Mouse (Mus musculus): ENCODE data around the gene Wasf2. TPM values are rescaled to one million over a fixed set of nuclear protein-coding genes. Genes with fewer than 3 reads are reported as not detected.

The Wasf2 gene
- polyA plus RNA-seq, 1 experiment from 2014 or later, result 77.4 TPM

DNA sequence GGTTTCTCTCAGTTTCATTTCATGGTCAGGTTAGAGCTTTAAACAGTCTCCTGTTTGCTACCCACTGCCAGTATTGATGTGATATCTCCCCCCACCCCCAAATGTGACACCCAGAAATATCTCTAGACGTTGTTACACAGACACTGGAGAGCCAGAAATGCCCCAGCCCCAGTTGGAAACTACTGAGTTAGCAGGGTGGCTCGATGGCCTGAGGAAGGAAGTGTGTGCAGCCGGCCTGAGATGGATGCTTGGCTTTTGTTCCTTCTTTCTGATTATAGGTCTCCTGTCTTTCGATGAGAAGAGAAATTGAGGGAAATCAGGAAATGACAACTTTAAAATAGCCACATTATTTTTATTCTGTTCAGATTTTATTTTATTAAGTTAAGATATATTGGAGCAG, 8.7 kb downstream of the Wasf2 start:
- Histone ChIP-seq H3K27me3 (ENCODE audit: insufficient read depth, low read length) (no peaks in the 10 kb centered on the region), H3K4me2 (replicated peaks; ENCODE audit: low read depth, low read length) (no peak overlapping the region), H3K27ac (ENCODE audit: low read length) (no peak overlapping the region), H3K9ac (replicated peaks; ENCODE audit: low read length) (no peak overlapping the region), H3K4me1 (ENCODE audit: insufficient read depth, low read length) (0 out of 2 replicates have a peak, but pooled peaks cover 10% of the 10 kb centered on the region), H3K4me3 (ENCODE audit: low read length) (no peak overlapping the region), H3K36me3 (ENCODE audit: insufficient read depth, low read length) (peaks cover 14% of the 10 kb centered on the region; the same call in 1 of the 2 replicates), H3K9me3 (ENCODE audit: low read length) (no peaks in the 10 kb centered on the region)
- no peak for ATAC-seq (ENCODE audit: low FRiP score, low TSS enrichment)
- WGBS, result 71% methylated on average over 4 of the region's 4 CpGs

DNA sequence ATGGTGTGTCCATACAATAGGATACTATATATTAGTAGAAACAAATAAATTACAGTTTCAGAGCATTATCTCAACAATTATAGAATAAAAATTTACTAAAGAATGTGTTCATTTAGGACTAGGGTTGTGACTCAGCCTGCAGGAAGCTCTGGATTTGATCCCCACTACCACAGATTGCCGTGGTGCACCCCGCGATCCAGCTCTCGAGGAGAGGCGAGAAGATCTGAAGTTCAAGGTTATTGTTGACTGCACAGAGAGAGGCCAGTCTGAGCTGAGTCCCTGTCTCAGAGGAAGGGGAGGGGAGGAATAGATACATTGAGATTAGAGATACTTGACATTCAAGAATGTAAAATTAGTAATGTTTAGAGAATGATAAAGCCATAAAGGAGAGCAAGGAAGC, 24.7 kb downstream of the Wasf2 start:
- ATAC-seq (ENCODE audit: low FRiP score, low TSS enrichment), result no peak
- Histone ChIP-seq H3K4me3 (ENCODE audit: low read length) (no peak overlapping the region), H3K4me2 (replicated peaks; ENCODE audit: low read depth, low read length) (no peak overlapping the region), H3K27ac (ENCODE audit: low read length) (no peak overlapping the region), H3K9ac (replicated peaks; ENCODE audit: low read length) (no peak overlapping the region), H3K27me3 (ENCODE audit: insufficient read depth, low read length) (no peaks in the 10 kb centered on the region), H3K9me3 (ENCODE audit: low read length) (no peaks in the 10 kb centered on the region), H3K36me3 (ENCODE audit: insufficient read depth, low read length) (no peaks in the 10 kb centered on the region), H3K4me1 (ENCODE audit: insufficient read depth, low read length) (peaks cover 26% of the 10 kb centered on the region)
- 86% methylated on average over 5 of the region's 5 CpGs for WGBS

DNA sequence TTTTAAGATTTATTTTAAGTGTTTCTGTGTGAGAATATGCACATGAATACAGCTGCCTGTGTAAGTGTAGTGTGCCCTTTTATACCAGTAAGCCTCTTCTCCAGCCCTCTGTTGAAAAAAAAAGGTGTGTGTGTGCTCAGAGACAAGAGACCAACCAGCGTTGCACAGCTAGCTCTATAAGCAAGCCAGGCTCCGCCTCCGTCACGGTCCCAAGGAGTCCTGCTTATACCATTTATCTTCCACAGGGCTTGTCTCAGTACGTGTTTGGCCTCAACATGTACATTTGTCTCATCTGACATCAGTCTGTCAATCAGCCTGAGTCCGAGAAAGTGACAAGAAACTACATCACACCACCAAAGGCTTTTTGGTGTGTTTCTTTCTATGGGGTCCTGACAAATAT, 25.4 kb downstream of the Wasf2 start:
- WGBS, result 74% methylated on average over 6 of the region's 6 CpGs
- H3K4me3 ChIP-seq (ENCODE audit: low read length), result no peak overlapping the region
- H3K27ac ChIP-seq (ENCODE audit: low read length), result no peak overlapping the region
- ATAC-seq (ENCODE audit: low FRiP score, low TSS enrichment), result no peak
- H3K36me3 ChIP-seq (ENCODE audit: insufficient read depth, low read length), result no peaks in the 10 kb centered on the region
- H3K9ac ChIP-seq (replicated peaks; ENCODE audit: low read length), result no peak overlapping the region
- peaks cover 28% of the 10 kb centered on the region for H3K4me1 ChIP-seq (ENCODE audit: insufficient read depth, low read length)
- no peaks in the 10 kb centered on the region for H3K9me3 ChIP-seq (ENCODE audit: low read length)
- no peaks in the 10 kb centered on the region for H3K27me3 ChIP-seq (ENCODE audit: insufficient read depth, low read length)
- H3K4me2 ChIP-seq (replicated peaks; ENCODE audit: low read depth, low read length), result no peak overlapping the region

DNA sequence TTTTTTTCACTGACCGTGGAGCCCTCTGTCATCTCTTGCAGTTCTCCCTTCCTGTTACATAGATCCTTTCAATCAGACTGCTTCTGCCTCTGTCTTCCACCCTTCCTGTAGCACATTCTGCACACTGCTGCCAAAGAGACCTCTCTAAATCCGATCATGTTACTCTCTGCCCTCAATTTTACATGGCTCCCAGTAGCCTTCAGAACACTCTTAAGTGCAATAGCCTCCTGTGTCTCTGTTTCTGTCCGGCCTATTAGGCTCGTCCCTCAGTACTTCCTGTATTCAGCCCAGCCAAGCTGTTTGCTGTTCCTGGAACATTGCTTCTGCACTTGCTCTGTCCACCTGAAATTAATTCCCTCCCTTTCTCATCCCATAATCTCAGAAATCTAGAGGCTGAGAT, 26.1 kb downstream of the Wasf2 start:
- H3K4me3 ChIP-seq (ENCODE audit: low read length), result no peak overlapping the region
- H3K27ac ChIP-seq (ENCODE audit: low read length), result no peak overlapping the region
- H3K4me1 ChIP-seq (ENCODE audit: insufficient read depth, low read length), result peaks cover 32% of the 10 kb centered on the region
- H3K4me2 ChIP-seq (replicated peaks; ENCODE audit: low read depth, low read length), result no peak overlapping the region
- no peak overlapping the region for H3K9ac ChIP-seq (replicated peaks; ENCODE audit: low read length)
- no peaks in the 10 kb centered on the region for H3K36me3 ChIP-seq (ENCODE audit: insufficient read depth, low read length)
- H3K9me3 ChIP-seq (ENCODE audit: low read length), result no peaks in the 10 kb centered on the region
- no peak for ATAC-seq (ENCODE audit: low FRiP score, low TSS enrichment)
- 60% methylated on average over 4 of the region's 4 CpGs for WGBS
- H3K27me3 ChIP-seq (ENCODE audit: insufficient read depth, low read length), result no peaks in the 10 kb centered on the region

DNA sequence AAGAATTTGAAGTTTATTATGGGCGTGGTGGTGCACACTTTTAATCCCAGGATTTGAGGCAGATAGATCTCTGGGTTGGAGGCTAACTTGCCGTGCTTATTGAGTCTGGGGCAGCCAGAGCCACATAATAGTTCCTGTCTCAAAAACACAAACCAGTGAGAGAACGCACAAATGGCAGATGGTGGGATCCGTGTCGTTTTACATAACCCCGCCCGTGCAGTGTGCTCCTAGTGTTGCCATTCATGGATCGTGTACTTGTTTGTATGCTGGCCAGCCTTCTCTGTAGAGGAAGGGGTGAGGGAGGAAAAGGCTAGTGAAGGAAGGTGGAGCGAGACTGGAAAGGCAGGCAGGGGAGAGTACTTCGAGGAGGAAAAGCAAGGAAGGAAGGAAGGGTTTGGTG, 26.5 kb downstream of the Wasf2 start:
- H3K4me3 ChIP-seq (ENCODE audit: low read length), result no peak overlapping the region
- no peaks in the 10 kb centered on the region for H3K27me3 ChIP-seq (ENCODE audit: insufficient read depth, low read length)
- WGBS, result 68% methylated on average over 10 of the region's 10 CpGs
- no peak overlapping the region for H3K27ac ChIP-seq (ENCODE audit: low read length)
- H3K36me3 ChIP-seq (ENCODE audit: insufficient read depth, low read length), result no peaks in the 10 kb centered on the region
- H3K9me3 ChIP-seq (ENCODE audit: low read length), result no peaks in the 10 kb centered on the region
- no peak for ATAC-seq (ENCODE audit: low FRiP score, low TSS enrichment)
- H3K4me2 ChIP-seq (replicated peaks; ENCODE audit: low read depth, low read length), result no peak overlapping the region
- no peak overlapping the region for H3K9ac ChIP-seq (replicated peaks; ENCODE audit: low read length)
- H3K4me1 ChIP-seq (ENCODE audit: insufficient read depth, low read length), result peaks cover 32% of the 10 kb centered on the region

DNA sequence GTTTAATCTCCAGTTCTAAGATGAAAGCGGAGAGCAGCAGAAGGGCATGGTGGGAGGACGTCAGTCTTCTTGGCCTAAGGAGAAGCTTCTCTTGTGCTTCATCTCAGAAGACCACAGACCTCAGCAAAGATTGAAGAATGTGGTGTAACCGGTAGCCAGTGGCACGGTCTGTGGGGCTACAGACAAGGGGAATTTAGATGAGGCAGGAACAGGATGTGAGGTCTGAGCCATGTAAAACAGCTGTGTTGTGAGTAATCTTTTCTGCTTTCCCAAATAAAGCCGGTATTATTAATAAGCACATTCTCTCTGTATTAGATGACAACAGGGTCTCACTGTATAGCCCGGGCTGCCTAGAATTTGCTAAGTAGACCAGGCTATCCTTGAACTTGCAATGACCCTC, 28.8 kb downstream of the Wasf2 start:
- peak overlapping the region; percentile 68; the same call in 1 of the 2 replicates for H3K27ac ChIP-seq (ENCODE audit: low read length)
- no peaks in the 10 kb centered on the region for H3K9me3 ChIP-seq (ENCODE audit: low read length)
- no peak overlapping the region for H3K4me3 ChIP-seq (ENCODE audit: low read length)
- H3K9ac ChIP-seq (replicated peaks; ENCODE audit: low read length), result 0 out of 2 replicates have a peak overlapping the region, but pooled peaks have one; percentile 31
- ATAC-seq (ENCODE audit: low FRiP score, low TSS enrichment), result no peak
- no peaks in the 10 kb centered on the region for H3K36me3 ChIP-seq (ENCODE audit: insufficient read depth, low read length)
- H3K4me2 ChIP-seq (replicated peaks; ENCODE audit: low read depth, low read length), result no peak overlapping the region
- 69% methylated on average over 6 of the region's 6 CpGs for WGBS
- H3K27me3 ChIP-seq (ENCODE audit: insufficient read depth, low read length), result no peaks in the 10 kb centered on the region
- H3K4me1 ChIP-seq (ENCODE audit: insufficient read depth, low read length), result peaks cover 32% of the 10 kb centered on the region

DNA sequence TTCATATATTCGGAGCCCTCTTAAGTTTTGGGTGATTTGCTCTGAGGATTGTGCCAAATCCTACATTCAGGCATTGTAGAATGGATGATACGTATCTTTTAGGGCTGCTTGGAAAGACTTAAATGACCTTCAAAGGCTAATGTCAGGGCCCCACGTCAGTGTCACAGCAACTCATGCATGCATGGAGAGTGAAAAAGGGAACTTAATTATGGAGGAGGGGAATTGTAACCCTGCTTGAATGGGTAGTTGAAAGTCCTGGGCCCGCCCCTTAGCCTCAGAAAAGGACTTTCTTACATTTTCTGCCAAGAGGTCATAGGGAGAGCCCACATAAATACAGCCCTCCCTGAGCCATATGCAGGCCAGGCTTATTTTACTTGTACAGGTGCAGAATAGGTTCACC, 29.3 kb downstream of the Wasf2 start:
- Histone ChIP-seq H3K4me2 (replicated peaks; ENCODE audit: low read depth, low read length) (no peak overlapping the region), H3K4me1 (ENCODE audit: insufficient read depth, low read length) (peaks cover 32% of the 10 kb centered on the region), H3K4me3 (ENCODE audit: low read length) (no peak overlapping the region), H3K36me3 (ENCODE audit: insufficient read depth, low read length) (no peaks in the 10 kb centered on the region; the same call in 1 of the 2 replicates), H3K27ac (ENCODE audit: low read length) (no peak overlapping the region; the same call in 1 of the 2 replicates), H3K9ac (replicated peaks; ENCODE audit: low read length) (no peak overlapping the region), H3K27me3 (ENCODE audit: insufficient read depth, low read length) (no peaks in the 10 kb centered on the region), H3K9me3 (ENCODE audit: low read length) (no peaks in the 10 kb centered on the region)
- no peak for ATAC-seq (ENCODE audit: low FRiP score, low TSS enrichment)
- 59% methylated on average over 4 of the region's 4 CpGs for WGBS

DNA sequence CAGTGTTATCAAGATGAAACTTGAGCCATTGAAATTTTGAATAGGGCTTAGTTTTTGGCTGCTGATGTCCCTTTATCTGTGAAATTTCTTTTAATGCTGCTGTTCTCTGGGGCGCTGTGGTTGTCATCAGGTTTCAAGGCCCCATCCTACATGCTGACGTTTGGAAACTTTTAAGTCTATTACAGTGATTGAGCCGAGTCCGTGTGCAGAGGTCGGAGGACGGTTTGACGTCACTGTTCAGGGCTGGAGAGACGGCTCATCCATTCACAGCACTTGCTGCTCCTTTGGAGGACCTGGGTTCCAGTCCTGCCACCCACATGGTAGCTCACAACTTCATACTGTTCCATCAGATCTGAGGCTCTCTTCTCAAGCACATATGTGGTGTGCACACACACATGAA, 29.9 kb downstream of the Wasf2 start:
- Histone ChIP-seq H3K4me3 (ENCODE audit: low read length) (no peak overlapping the region), H3K36me3 (ENCODE audit: insufficient read depth, low read length) (peaks cover 2% of the 10 kb centered on the region; the same call in 1 of the 2 replicates), H3K27me3 (ENCODE audit: insufficient read depth, low read length) (no peaks in the 10 kb centered on the region), H3K4me1 (ENCODE audit: insufficient read depth, low read length) (peaks cover 32% of the 10 kb centered on the region), H3K4me2 (replicated peaks; ENCODE audit: low read depth, low read length) (no peak overlapping the region), H3K9me3 (ENCODE audit: low read length) (no peaks in the 10 kb centered on the region), H3K9ac (replicated peaks; ENCODE audit: low read length) (no peak overlapping the region), H3K27ac (ENCODE audit: low read length) (no peak overlapping the region)
- ATAC-seq (ENCODE audit: low FRiP score, low TSS enrichment), result no peak
- 85% methylated on average over 8 of the region's 8 CpGs for WGBS

DNA sequence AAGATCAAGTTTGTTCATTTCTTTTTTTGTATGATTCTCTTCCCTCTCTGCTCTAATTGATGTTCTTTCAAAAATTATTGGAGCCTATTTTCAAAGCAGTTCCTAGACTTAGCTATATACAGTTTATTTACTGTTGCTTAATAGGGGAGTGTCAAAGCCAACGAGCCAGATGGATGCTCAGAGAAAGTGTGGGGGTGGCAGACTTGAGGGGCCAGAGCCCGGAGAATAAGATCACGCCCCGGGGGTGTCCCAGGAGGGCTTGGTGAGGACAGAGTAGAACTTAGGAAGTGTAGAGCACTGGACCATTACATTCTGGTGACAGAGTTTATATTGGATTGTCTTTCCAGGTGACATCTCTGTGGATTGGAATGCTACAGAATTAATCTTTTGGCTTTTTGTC, 30.5 kb downstream of the Wasf2 start:
- peaks cover 2% of the 10 kb centered on the region; the same call in 1 of the 2 replicates for H3K36me3 ChIP-seq (ENCODE audit: insufficient read depth, low read length)
- H3K27me3 ChIP-seq (ENCODE audit: insufficient read depth, low read length), result no peaks in the 10 kb centered on the region
- no peak overlapping the region for H3K27ac ChIP-seq (ENCODE audit: low read length)
- no peak overlapping the region for H3K4me2 ChIP-seq (replicated peaks; ENCODE audit: low read depth, low read length)
- no peak for ATAC-seq (ENCODE audit: low FRiP score, low TSS enrichment)
- H3K9ac ChIP-seq (replicated peaks; ENCODE audit: low read length), result no peak overlapping the region
- H3K4me3 ChIP-seq (ENCODE audit: low read length), result no peak overlapping the region
- 15% methylated on average over 4 of the region's 4 CpGs for WGBS
- peaks cover 32% of the 10 kb centered on the region for H3K4me1 ChIP-seq (ENCODE audit: insufficient read depth, low read length)
- no peaks in the 10 kb centered on the region for H3K9me3 ChIP-seq (ENCODE audit: low read length)

DNA sequence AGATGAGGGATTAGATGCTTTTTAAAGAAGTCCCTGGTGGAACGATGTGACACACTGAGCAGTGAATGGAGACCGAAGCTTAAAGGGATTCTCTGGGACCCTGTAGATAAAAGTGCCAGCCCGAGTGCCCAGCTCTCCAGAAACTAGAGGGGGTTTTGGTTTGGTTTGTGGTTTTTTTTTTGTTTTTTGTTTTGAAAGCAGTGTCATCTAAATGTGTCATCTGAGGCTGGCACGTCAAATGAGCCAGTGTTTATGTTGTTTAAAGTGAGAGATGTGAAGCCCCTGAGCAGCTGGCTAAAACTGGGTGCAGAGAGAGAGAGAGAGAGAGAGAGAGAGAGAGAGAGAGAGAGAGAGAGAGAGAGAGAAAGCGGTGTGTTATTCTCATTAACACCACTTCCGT, 31.9 kb downstream of the Wasf2 start:
- H3K27ac ChIP-seq (ENCODE audit: low read length), result no peak overlapping the region
- no peaks in the 10 kb centered on the region for H3K27me3 ChIP-seq (ENCODE audit: insufficient read depth, low read length)
- ATAC-seq (ENCODE audit: low FRiP score, low TSS enrichment), result no peak
- H3K9ac ChIP-seq (replicated peaks; ENCODE audit: low read length), result no peak overlapping the region
- no peak overlapping the region for H3K4me2 ChIP-seq (replicated peaks; ENCODE audit: low read depth, low read length)
- H3K36me3 ChIP-seq (ENCODE audit: insufficient read depth, low read length), result peaks cover 2% of the 10 kb centered on the region; the same call in 1 of the 2 replicates
- no peaks in the 10 kb centered on the region for H3K9me3 ChIP-seq (ENCODE audit: low read length)
- 63% methylated on average over 6 of the region's 6 CpGs for WGBS
- H3K4me3 ChIP-seq (ENCODE audit: low read length), result no peak overlapping the region
- H3K4me1 ChIP-seq (ENCODE audit: insufficient read depth, low read length), result peaks cover 22% of the 10 kb centered on the region

All from kidney, embryonic 16.5 days (tissue).